Mouse (Mus musculus) spleen, adult 2 months (tissue): ENCODE measurements around the gene Rabepk. TPM values are rescaled to one million over a fixed set of nuclear protein-coding genes. Genes with fewer than 3 reads are reported as not detected.
"Not testable (repeated sequence)": the region's sequence is repeated elsewhere in the genome, so short reads cannot be mapped to it uniquely, and the experiment has no call there.

Source experiments
- DNase-seq, 2 experiments: peaks; one replicate each; pipeline versions ENCODE4 v3.0.0 to v3.0.0-alpha.2; 2012 to 2021; ENCODE audit warnings: low spot score in 2 of 2, low read depth in 1 of 2
- H3K27ac ChIP-seq: fragments of 200-500 bp; 2 replicates; pipeline ENCODE4 v1.5.1; 2012; ENCODE audit warnings: low read length, inconsistent platforms; ENCODE audit not compliant: insufficient read depth
- H3K27me3 ChIP-seq: fragments of 200-500 bp; 2 replicates; pipeline ENCODE4 v1.6.1; 2012; ENCODE audit warnings: mild to moderate bottlenecking, moderate library complexity, low read length, inconsistent platforms; ENCODE audit not compliant: control insufficient read depth, insufficient read depth
- H3K36me3 ChIP-seq: fragments of 200-500 bp; 2 replicates; pipeline ENCODE4 v1.6.1; 2012; ENCODE audit warnings: mild to moderate bottlenecking, low read length, inconsistent platforms; ENCODE audit not compliant: control insufficient read depth, insufficient read depth
- H3K4me1 ChIP-seq: fragments of 200-500 bp; 2 replicates; pipeline ENCODE4 v1.6.1; 2011; ENCODE audit warnings: inconsistent platforms; ENCODE audit not compliant: control insufficient read depth, insufficient read depth, insufficient read length
- H3K4me3 ChIP-seq: fragments of 200-500 bp; 2 replicates; pipeline ENCODE4 v1.5.1; 2011; ENCODE audit warnings: mild to moderate bottlenecking, inconsistent platforms; ENCODE audit not compliant: insufficient read depth, insufficient read length; ENCODE audit errors: extremely low read depth
- CTCF ChIP-seq: fragments of 200-500 bp; IDR thresholded peaks from 2 replicates; pipeline ENCODE4 v1.5.1; 2011; ENCODE audit warnings: mild to moderate bottlenecking, inconsistent platforms; ENCODE audit not compliant: insufficient read depth, insufficient read length, insufficient replicate concordance; ENCODE audit errors: extremely low read depth
- POLR2A ChIP-seq: fragments of 200-500 bp; IDR thresholded peaks from 2 replicates; pipeline ENCODE4 v1.6.1; 2011; ENCODE audit warnings: low read depth, low read length, inconsistent platforms
- WGBS: fragments of 180-500 bp; shearing (Covaris S2); methylation state at CpG from one replicate; pipeline ENCODE4 v1.1.7; 2018; 5-methylcytosine and 5-hydroxymethylcytosine counted together
- polyA plus RNA-seq: library from polyadenylated mRNA; depleted of rRNA; stranded (reverse); fragments of >200 nt; gene quantifications from 2 replicates; pipeline ENCODE4 v1.2.3, GENCODE M21; 2012; rRNA removed

The Rabepk gene
- polyA plus RNA-seq: 16.7 and 22.7 TPM in 2 replicates

DNA sequence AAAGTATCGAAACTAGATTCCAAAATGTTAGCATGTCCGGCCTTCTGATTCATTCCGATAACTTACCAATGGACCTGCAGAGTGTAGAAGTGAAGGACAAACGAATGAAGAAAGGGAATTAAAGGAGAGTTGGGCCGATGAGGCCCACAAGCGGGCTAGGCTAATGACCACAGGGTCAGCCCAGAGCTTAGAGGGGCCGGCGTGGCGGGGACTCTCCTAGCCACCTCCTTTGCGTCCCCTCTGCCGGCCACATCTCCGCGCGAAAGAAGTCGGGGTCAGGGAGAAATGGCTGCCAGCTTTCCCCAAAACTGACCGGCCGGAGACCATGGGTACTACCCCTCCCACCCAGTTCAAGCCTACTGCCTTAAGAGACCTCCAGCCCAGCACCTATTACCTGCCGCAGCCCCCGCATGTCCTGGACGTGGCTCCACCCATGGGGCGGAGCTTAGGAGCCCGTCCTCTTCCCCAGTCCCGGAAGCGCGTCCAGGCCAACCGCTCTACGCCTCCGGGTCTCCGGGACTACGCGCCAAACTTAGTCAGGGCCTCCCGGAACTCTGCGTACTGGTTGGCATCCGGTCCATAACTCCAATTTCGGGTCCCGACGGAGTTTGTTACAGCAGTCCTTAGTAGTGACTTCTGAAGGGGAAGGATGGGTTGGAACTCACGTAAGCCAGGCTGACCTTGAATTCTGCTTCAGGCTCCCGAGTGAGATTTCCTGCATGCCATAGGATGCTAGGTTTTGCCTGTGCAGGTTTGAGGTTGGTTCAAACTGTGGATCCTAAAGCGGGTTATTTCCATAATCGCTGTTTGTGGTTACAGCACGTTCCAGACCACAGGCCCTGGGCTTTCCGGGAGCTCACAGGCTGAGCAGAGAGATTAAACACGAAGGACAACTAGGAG, at the start of gene Rabepk:
Gene Rabepk (minus strand): TSS at position 556 of the 900 bp plus-strand sequence.
- Histone ChIP-seq H3K27me3 (no peaks in the 10 kb centered on the region), H3K4me3 (peak within 1 kb of the TSS; percentile 76), H3K27ac (peak within 1 kb of the TSS; percentile 64), H3K4me1 (no peaks in the 10 kb centered on the region; the same call in 1 of the 2 replicates), H3K36me3 (no peaks in the 10 kb centered on the region)
- WGBS: 2% methylated on average over 44 of the region's 44 CpGs
- TF ChIP-seq POLR2A (peak; percentile 74), CTCF (no peak)
- DNase-seq: peak; percentile 65 to 84

DNA sequence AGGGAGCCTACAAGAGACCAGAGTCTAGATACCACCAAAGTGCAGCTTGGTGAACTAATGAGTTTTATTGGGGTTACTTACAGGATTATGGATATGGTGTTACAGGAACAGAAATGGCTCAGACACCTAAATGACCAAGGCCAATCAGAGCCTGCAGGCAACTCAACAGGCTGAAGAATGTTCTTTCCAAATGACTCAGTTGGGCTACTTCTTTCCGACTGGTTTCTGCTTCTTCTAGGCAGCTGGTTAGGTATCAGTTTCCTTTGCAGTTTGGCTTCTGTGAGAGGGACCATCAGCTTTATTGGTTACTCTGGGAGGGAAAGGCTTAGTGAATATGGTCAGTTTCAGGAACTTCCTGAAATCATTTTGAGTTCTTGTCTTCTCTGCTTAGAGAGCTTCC, 48.0 kb upstream of the Rabepk start:
- no peaks in the 10 kb centered on the region for H3K27me3 ChIP-seq
- H3K4me3 ChIP-seq: no peak overlapping the region
- TF ChIP-seq CTCF: no peak
- TF ChIP-seq POLR2A: no peak
- no peak overlapping the region for H3K27ac ChIP-seq
- H3K36me3 ChIP-seq: peaks cover 8% of the 10 kb centered on the region
- H3K4me1 ChIP-seq: no peaks in the 10 kb centered on the region
- WGBS: 89% methylated on average over 1 of the region's 1 CpGs
- DNase-seq: no peak

DNA sequence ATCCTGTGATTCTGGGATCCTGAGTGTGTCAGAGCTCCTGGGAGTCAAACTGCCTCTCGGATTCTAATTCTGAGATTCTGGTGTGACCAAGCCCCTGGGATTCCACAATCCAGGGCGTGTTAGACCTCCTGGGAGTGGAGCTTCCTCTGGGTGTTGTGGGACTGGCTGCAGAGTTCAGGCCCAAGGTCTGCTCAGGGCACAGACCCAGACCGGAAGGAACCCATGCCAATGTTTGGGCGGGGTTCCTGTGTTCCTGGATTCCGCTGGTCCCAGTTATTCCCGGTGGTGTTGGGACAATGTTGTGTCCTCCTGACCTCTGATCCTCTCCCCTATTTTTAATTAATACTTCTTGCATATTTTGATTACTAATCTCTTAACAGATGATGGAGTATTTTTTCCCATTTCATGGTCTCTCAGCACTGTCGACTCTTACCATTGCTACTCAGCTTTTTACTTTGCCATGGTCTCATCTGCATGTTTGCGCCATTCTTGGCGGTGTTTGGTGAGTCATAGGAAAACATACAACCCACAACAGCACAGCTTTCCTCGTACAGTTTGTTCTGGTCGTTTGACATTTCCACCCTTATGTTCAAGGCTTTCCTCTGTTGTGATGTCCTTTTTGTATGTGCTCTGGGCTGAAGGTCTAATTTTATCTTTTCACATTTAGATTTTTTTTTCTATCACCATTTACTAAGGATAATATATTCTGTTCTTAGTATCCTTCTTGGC, 43.7 kb upstream of the Rabepk start:
- no peaks in the 10 kb centered on the region for H3K36me3 ChIP-seq
- no peak overlapping the region for H3K27ac ChIP-seq
- TF ChIP-seq CTCF: no peak
- TF ChIP-seq POLR2A: no peak
- no peaks in the 10 kb centered on the region for H3K27me3 ChIP-seq
- H3K4me1 ChIP-seq: no peaks in the 10 kb centered on the region
- no peak for DNase-seq
- no peak overlapping the region for H3K4me3 ChIP-seq
- 73% methylated on average over 11 of the region's 11 CpGs for WGBS

DNA sequence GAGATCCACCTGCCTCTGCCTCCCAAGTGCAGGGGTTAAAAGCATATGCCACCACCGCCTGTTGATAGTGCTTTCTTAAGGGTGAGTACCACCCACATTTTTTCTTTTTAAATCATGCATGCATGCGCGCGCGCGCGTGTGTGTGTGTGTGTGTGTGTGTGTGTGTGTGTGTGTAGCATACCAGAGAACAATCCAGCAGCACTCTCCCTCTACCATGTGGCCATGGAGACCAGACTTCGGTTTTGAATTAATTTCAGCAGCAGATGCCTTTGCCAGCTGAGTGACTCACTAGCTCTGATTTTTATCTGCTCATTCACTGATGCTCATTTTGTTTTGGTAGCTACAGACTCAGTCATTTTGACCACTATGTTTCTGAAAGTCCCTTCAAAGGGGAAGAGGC, 42.0 kb upstream of the Rabepk start:
- TF ChIP-seq CTCF (no peak), POLR2A (no peak)
- no peak overlapping the region for H3K27ac ChIP-seq
- no peaks in the 10 kb centered on the region for H3K27me3 ChIP-seq
- H3K4me1 ChIP-seq: no peaks in the 10 kb centered on the region
- DNase-seq: no peak
- no peak overlapping the region for H3K4me3 ChIP-seq
- WGBS: 91% methylated on average over 8 of the region's 8 CpGs
- no peaks in the 10 kb centered on the region for H3K36me3 ChIP-seq

DNA sequence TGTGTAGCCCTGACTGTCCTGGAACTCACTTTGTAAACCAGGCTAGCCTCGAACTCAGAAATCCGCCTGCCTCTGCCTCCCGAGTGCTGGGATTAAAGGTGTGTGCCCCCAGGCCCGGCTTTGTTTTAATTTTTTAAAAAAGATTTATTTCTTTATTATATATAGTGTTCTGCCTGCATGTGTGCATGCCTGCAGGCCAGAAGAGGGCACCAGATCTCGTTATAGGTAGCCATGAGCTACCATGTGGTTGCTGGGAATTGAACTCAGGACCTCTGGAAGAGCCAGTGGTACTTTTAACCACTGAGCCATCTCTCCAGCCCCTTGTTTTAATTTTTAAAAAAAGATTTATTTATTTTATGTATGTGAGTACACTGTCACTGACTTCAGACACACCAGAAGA, 40.4 kb upstream of the Rabepk start:
- H3K36me3 ChIP-seq, DNase-seq, H3K4me3 ChIP-seq, H3K27me3 ChIP-seq, H3K27ac ChIP-seq, H3K4me1 ChIP-seq: not testable (repeated sequence)
- 79% methylated on average over 5 of the region's 5 CpGs for WGBS

DNA sequence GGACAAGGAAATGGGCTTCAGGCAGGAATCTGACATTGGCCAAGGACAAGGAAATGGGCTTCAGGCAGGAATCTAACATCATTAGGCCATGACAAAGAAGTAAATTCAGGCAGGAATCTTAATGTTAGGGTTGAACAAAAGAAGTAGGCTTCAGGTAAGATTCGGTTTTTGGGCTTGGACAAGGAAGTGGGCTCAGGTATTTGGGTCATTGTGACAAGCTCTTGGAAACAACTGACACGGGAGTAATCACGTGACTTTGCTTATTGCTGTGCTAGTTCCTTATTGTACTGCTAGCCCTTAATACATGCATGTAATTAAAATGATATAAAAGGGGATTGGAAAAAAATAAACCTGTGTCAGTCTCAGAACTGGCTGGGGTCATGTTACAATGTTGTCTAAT, 36.0 kb upstream of the Rabepk start:
- Histone ChIP-seq H3K27ac (no peak overlapping the region), H3K36me3 (no peaks in the 10 kb centered on the region), H3K4me1 (no peaks in the 10 kb centered on the region), H3K4me3 (no peak overlapping the region), H3K27me3 (no peaks in the 10 kb centered on the region)
- no peak for TF ChIP-seq CTCF
- no peak for TF ChIP-seq POLR2A
- no peak for DNase-seq
- 73% methylated on average over 3 of the region's 3 CpGs for WGBS

DNA sequence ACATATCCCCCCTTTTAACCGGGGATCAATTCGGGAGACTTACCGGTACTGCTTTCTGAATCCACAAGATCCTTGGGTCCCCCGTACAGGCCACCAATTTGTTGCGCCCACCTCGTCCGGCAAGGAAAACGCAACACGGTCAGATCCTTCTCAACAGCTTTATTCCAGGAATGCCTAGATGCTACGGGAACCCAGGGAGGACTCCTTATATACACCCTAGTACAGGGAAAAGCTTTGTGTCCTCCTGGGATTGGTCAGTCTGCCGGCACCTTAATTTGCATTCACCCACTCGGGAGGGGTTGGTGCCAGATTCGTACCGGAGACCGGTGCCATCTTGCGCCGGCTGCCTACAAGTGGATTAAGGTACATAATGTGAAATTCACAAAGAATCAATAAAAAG, 33.9 kb upstream of the Rabepk start:
- no peaks in the 10 kb centered on the region for H3K36me3 ChIP-seq
- no peaks in the 10 kb centered on the region for H3K4me1 ChIP-seq
- WGBS: 94% methylated on average over 17 of the region's 17 CpGs
- no peak for TF ChIP-seq CTCF
- no peak for TF ChIP-seq POLR2A
- H3K27me3 ChIP-seq: no peaks in the 10 kb centered on the region
- no peak overlapping the region for H3K4me3 ChIP-seq
- no peak for DNase-seq
- H3K27ac ChIP-seq: no peak overlapping the region

DNA sequence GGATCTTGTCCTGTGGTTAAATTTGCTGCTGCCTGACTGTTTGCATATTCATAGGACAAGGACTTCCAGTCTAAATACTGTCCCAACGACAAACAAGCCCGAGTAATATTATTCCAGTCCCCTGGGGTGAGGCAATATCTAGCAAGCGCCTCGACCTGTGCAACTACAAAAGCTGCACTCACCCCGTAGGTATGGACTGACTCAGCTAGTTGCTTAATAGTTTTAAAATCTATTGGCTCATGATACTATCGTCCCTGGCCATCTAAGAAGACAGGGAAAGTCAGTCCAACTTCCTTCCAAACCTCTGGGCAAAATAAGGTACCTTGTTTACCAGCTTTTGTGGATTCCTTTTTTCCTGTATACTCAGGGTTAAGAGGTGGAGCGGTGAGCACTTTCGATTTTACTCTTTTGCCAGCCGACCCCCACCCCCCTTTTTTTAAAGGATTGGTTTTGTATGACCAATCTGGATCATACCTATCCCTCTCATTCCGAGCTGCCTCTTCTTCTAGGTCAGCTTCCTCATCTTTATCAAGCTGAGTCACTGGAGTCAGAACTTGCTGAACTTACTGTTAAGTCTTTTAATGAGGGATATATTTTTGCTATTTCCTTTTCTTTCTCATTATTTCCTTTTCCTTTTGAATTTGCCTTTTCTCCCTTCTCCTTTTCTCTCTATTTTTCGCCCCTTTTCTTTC, 33.2 kb upstream of the Rabepk start, which contains the start of gene Gm34653:
Gene Gm34653 (plus strand): TSS at position 242 of the 692 bp plus-strand sequence.
- H3K27me3 ChIP-seq, H3K4me3 ChIP-seq, H3K27ac ChIP-seq, H3K4me1 ChIP-seq, H3K36me3 ChIP-seq, DNase-seq: not testable (repeated sequence)
- WGBS: 66% methylated on average over 11 of the region's 11 CpGs

DNA sequence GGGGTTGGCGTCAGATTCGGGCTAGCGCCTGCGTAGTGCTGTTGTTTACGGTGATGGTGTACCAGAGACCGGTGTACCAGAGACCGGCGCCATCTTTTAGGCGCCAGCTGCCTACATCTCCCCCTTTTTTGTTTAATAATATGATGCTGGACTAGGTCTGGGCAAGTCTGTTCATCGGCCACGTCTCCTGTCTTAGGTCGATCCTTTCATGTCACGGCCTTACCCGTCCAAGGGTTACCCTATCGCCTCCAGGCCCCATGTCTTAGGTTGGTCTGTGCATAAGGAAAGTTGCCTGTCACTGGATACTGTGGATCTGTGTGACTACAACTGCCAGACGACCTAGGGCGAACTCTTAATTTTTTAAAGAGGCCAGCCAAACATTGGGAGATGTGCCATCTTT, 30.4 kb upstream of the Rabepk start:
- H3K4me3 ChIP-seq, H3K4me1 ChIP-seq, H3K27ac ChIP-seq, DNase-seq, H3K36me3 ChIP-seq, H3K27me3 ChIP-seq: not testable (repeated sequence)
- WGBS: 96% methylated on average over 17 of the region's 17 CpGs
